Mouse (Mus musculus): ENCODE measurements around the gene Ovca2.

Ovca2 gene

GRCm38 (mm10) chr11:75168590-75169361, 9.9 kb downstream of the Ovca2 start:
- peak; percentile 90 for DNase-seq

- DNase-seq, result peak; percentile 40
These were observed 10.7 kb downstream of the Ovca2 start for GRCm38 (mm10) chr11:75167643-75168589.

- DNase-seq, result peak; percentile 58
These were observed 11.6 kb downstream of the Ovca2 start for GRCm38 (mm10) chr11:75166861-75167642.

- DNase-seq, result no peak
These were observed 12.3 kb downstream of the Ovca2 start for GRCm38 (mm10) chr11:75166193-75166842.

GRCm38 (mm10) chr11:75165441-75166192, 13.0 kb downstream of the Ovca2 start:
- peak; percentile 60 for DNase-seq

GRCm38 (mm10) chr11:75164750-75165149, 13.9 kb downstream of the Ovca2 start:
- no peak for DNase-seq

GRCm38 (mm10) chr11:75164051-75164450, 14.6 kb downstream of the Ovca2 start:
- no peak for DNase-seq

- no peak for DNase-seq
These were observed 15.3 kb downstream of the Ovca2 start for GRCm38 (mm10) chr11:75163379-75163778.

GRCm38 (mm10) chr11:75162591-75163080, 16.0 kb downstream of the Ovca2 start:
- DNase-seq, result no peak

GRCm38 (mm10) chr11:75161417-75162008, 17.1 kb downstream of the Ovca2 start:
- no peak for DNase-seq

- DNase-seq, result no peak
These were observed 17.7 kb downstream of the Ovca2 start for GRCm38 (mm10) chr11:75160954-75161353.

GRCm38 (mm10) chr11:75159564-75159963, 19.1 kb downstream of the Ovca2 start:
- no peak for DNase-seq

GRCm38 (mm10) chr11:75158432-75158831, 20.2 kb downstream of the Ovca2 start:
- DNase-seq, result no peak

- no peak for DNase-seq
These were observed 20.7 kb downstream of the Ovca2 start for GRCm38 (mm10) chr11:75157901-75158300.

GRCm38 (mm10) chr11:75157037-75157436, 21.6 kb downstream of the Ovca2 start:
- no peak for DNase-seq

GRCm38 (mm10) chr11:75156416-75156815, 22.2 kb downstream of the Ovca2 start:
- no peak for DNase-seq

- DNase-seq, result no peak
These were observed 22.6 kb downstream of the Ovca2 start for GRCm38 (mm10) chr11:75155985-75156384.

GRCm38 (mm10) chr11:75154053-75154585, 24.5 kb downstream of the Ovca2 start:
- DNase-seq, result no peak

- DNase-seq, result no peak
These were observed 25.8 kb downstream of the Ovca2 start for GRCm38 (mm10) chr11:75152603-75153557.

GRCm38 (mm10) chr11:75150346-75150745, 28.3 kb downstream of the Ovca2 start:
- DNase-seq, result no peak
